Comparison of ENCODE assay signal across 8 mouse cellular contexts in the genomic region with DNA sequence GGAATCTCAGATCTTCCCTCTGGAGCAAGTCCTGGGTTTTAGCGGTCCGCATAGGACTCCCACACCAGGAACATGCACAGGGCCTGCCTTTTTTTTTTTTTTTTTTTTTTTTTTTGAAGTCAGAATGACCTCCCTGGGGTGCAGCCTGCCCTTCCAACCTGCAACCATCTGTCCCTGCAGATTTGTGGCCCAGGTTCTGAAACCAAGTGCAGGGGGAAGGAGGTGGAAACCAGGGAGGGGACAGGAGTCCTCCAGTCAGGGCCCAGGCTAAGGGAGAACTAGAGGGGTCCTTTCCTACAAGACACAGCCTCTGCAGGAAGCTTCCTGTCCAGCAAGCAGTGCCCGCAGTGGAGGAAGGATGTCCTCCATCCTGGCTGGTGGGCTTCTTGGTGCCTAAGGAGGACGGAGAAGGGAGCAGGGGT. TPM values are rescaled to one million over a fixed set of nuclear protein-coding genes. Genes with fewer than 3 reads are reported as not detected.
DNase-seq lines count a peak whose midpoint lies in the region; ATAC-seq and TF ChIP-seq lines count a peak whose summit lies in the region.

No protein-coding gene starts in this region.

- H3K27ac ChIP-seq in lung, embryonic 14.5 days (ENCODE audit: low read depth), result peak overlapping the region; percentile 63; the same call in 1 of the 2 replicates
- no peak overlapping the region for H3K27ac ChIP-seq in liver, embryonic 13.5 days

- no peak for TF ChIP-seq CTCF in lung, embryonic 14.5 days (IDR thresholded peaks at IDR 0.05; ENCODE audit: low read depth)

- peaks cover 22% of the 10 kb centered on the region for H3K36me3 ChIP-seq in lung, embryonic 14.5 days (ENCODE audit: insufficient read depth)
- H3K36me3 ChIP-seq in liver, embryonic 13.5 days, result peaks cover 19% of the 10 kb centered on the region

- peak overlapping the region; percentile 85 for H3K4me3 ChIP-seq in lung, embryonic 14.5 days (ENCODE audit: low read depth, low read length)
- peak overlapping the region; percentile 73 for H3K4me3 ChIP-seq in liver, embryonic 13.5 days (replicated peaks)

- H3K4me1 ChIP-seq in lung, embryonic 14.5 days (ENCODE audit: insufficient read depth), result peaks cover 28% of the 10 kb centered on the region
- H3K4me1 ChIP-seq in liver, embryonic 13.5 days (replicated peaks), result peaks cover 35% of the 10 kb centered on the region

- ATAC-seq in lung, embryonic 14.5 days (ENCODE audit: insufficient read depth), result no peak
- ATAC-seq in granulocyte monocyte progenitor cell, adult 5-6 weeks (replicated peaks; ENCODE audit: poor library complexity, severe bottlenecking), result 0 out of 2 replicates have a peak, but pooled peaks have one; percentile 2
- 0 out of 2 replicates have a peak, but pooled peaks have one; percentile 1 for ATAC-seq in liver, embryonic 13.5 days (ENCODE audit: low read depth)

- H3K9me3 ChIP-seq in lung, embryonic 14.5 days (ENCODE audit: low read depth, low read length), result no peaks in the 10 kb centered on the region
- no peaks in the 10 kb centered on the region for H3K9me3 ChIP-seq in liver, embryonic 13.5 days (replicated peaks)

- peak overlapping the region; percentile 63 for H3K4me2 ChIP-seq in lung, embryonic 14.5 days
- H3K4me2 ChIP-seq in liver, embryonic 13.5 days, result peak overlapping the region; percentile 97

- no peaks in the 10 kb centered on the region for H3K27me3 ChIP-seq in lung, embryonic 14.5 days (ENCODE audit: insufficient read depth, low read length)
- H3K27me3 ChIP-seq in liver, embryonic 13.5 days, result peaks cover 13% of the 10 kb centered on the region

- peak overlapping the region; percentile 85 for H3K9ac ChIP-seq in lung, embryonic 14.5 days
- peak overlapping the region; percentile 79 for H3K9ac ChIP-seq in liver, embryonic 13.5 days

- peak; percentile 20 for DNase-seq in lung, embryonic 14.5 days
- DNase-seq in lung, adult 18-20 months, result no peak
- peak; percentile 87 for DNase-seq in cerebellum, adult 11-12 months
- no peak for DNase-seq in liver, embryonic 13.5 days
- no peak for DNase-seq in urinary bladder, postnatal 14 days (ENCODE audit: low spot score)
- DNase-seq in right cerebral cortex, adult 18-20 months, result no peak
- DNase-seq in frontal cortex, postnatal 10 days (ENCODE audit: low spot score in 2 of 2), result no peak

- 27% methylated on average over 4 of the region's 4 CpGs for WGBS in lung, embryonic 14.5 days
- 30% methylated on average over 4 of the region's 4 CpGs for WGBS in liver, embryonic 13.5 days (ENCODE audit: insufficient replicate concordance)

RNA-seq across cellular contexts. Expression of a gene that starts 0.8 kb away (rescaled TPM):
- 43.8 and 45.3 TPM in 2 replicates for polyA plus RNA-seq in lung, embryonic 14.5 days (2014; fragmentation: Nextera tagmentation; extraction: Ambion mirVana)
- total RNA-seq in granulocyte monocyte progenitor cell, adult 5-6 weeks (2014; fragmentation: Nextera tagmentation), result 1.7 and 5.4 TPM in 2 replicates
- total RNA-seq in granulocyte monocyte progenitor cell, adult 5-6 weeks (2017), result 1.4 and 5.0 TPM in 2 replicates
- polyA plus RNA-seq in liver, embryonic 13.5 days (2015; fragmentation: Nextera tagmentation; extraction: Ambion mirVana), result 3.7 and 3.8 TPM in 2 replicates

RNA-seq across cellular contexts. Expression of a gene that starts 7.3 kb away (rescaled TPM):
- 200 and 201 TPM in 2 replicates for polyA plus RNA-seq in lung, embryonic 14.5 days (2014; fragmentation: Nextera tagmentation; extraction: Ambion mirVana)
- 39.1 and 49.7 TPM in 2 replicates for total RNA-seq in granulocyte monocyte progenitor cell, adult 5-6 weeks (2014; fragmentation: Nextera tagmentation)
- total RNA-seq in granulocyte monocyte progenitor cell, adult 5-6 weeks (2017), result 72.1 and 77.6 TPM in 2 replicates
- 131 and 135 TPM in 2 replicates for polyA plus RNA-seq in liver, embryonic 13.5 days (2015; fragmentation: Nextera tagmentation; extraction: Ambion mirVana)

RNA-seq across cellular contexts. Expression of a gene that starts 7.7 kb away (rescaled TPM):
- 84.1 and 84.2 TPM in 2 replicates for polyA plus RNA-seq in lung, embryonic 14.5 days (2014; fragmentation: Nextera tagmentation; extraction: Ambion mirVana)
- 23.8 and 31.4 TPM in 2 replicates for total RNA-seq in granulocyte monocyte progenitor cell, adult 5-6 weeks (2014; fragmentation: Nextera tagmentation)
- total RNA-seq in granulocyte monocyte progenitor cell, adult 5-6 weeks (2017), result 47.1 and 85.6 TPM in 2 replicates
- polyA plus RNA-seq in liver, embryonic 13.5 days (2015; fragmentation: Nextera tagmentation; extraction: Ambion mirVana), result 15.7 and 19.7 TPM in 2 replicates

RNA-seq across cellular contexts. Expression of a gene that starts 7.8 kb away (rescaled TPM):
- polyA plus RNA-seq in lung, embryonic 14.5 days (2014; fragmentation: Nextera tagmentation; extraction: Ambion mirVana), result 22.9 and 31.9 TPM in 2 replicates
- 28.7 TPM in 1 of 2 replicates, not detected in the other for total RNA-seq in granulocyte monocyte progenitor cell, adult 5-6 weeks (2014; fragmentation: Nextera tagmentation)
- 0.99 TPM in 1 of 2 replicates, not detected in the other for total RNA-seq in granulocyte monocyte progenitor cell, adult 5-6 weeks (2017)
- polyA plus RNA-seq in liver, embryonic 13.5 days (2015; fragmentation: Nextera tagmentation; extraction: Ambion mirVana), result 6.2 and 34.2 TPM in 2 replicates

RNA-seq across cellular contexts. Expression of a gene that starts 18.1 kb away (rescaled TPM):
- 0.84 and 1.0 TPM in 2 replicates for polyA plus RNA-seq in lung, embryonic 14.5 days (2014; fragmentation: Nextera tagmentation; extraction: Ambion mirVana)
- total RNA-seq in granulocyte monocyte progenitor cell, adult 5-6 weeks (2014; fragmentation: Nextera tagmentation), result 0.45 and 3.7 TPM in 2 replicates
- total RNA-seq in granulocyte monocyte progenitor cell, adult 5-6 weeks (2017), result 0.13 and 1.2 TPM in 2 replicates
- 0.06 and 0.12 TPM in 2 replicates for polyA plus RNA-seq in liver, embryonic 13.5 days (2015; fragmentation: Nextera tagmentation; extraction: Ambion mirVana)

Comparison
In these comparisons a context has a peak if more than half of its experiments do, and no peak if none do; other contexts are left out.
1. DNase-seq: peak in lung, embryonic 14.5 days (single experiment) and cerebellum, adult 11-12 months (single experiment); none in lung, adult 18-20 months (0 of 2), liver, embryonic 13.5 days (single experiment), urinary bladder, postnatal 14 days (single experiment), right cerebral cortex, adult 18-20 months (single experiment) and frontal cortex, postnatal 10 days (0 of 2).